28 mouse cellular contexts compared by ENCODE assay signal in the genomic region with DNA sequence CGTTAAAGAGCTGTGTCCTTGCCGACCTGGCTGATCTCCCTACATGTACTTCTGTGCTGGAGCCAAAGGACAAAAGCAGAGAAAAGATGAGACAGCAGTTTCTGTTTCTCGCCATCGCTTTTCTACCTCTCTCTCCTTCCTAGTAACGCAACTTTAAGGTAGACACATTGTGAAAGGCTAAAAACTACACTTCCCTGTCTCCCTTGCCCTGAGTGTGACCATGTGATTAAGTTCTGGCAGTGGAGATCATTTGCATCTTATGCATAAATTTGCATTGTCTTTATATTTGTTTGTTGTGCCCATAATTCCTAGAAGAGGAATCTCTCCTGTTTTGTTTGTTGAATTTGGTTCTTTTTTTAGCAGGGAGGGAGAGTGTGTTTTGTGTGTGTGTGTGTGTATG. TPM values are rescaled to one million over a fixed set of nuclear protein-coding genes. Genes with fewer than 3 reads are reported as not detected.
"Had no signal": no experiment of that assay in that cellular context is flagged by ENCODE, and none has a peak within 500 bp of the region (broad histone marks: within the 10 kb centered on the region; RNA-seq: fewer than 3 reads in every experiment).

No protein-coding gene starts in this region.

- ATAC-seq: liver, postnatal 0 days; lung, postnatal 0 days had no signal

- H3K9me3 ChIP-seq: limb, embryonic 10.5 days; limb, embryonic 13.5 days had no signal

- H3K27me3 ChIP-seq: limb, embryonic 13.5 days had no signal

- H3K4me3 ChIP-seq: layer of hippocampus, adult 2 months; limb, embryonic 10.5 days; limb, embryonic 13.5 days had no signal

- H3K9ac ChIP-seq: limb, embryonic 13.5 days; liver, embryonic 14.5 days; liver, postnatal 0 days; lung, embryonic 14.5 days had no signal

- H3K36me3 ChIP-seq: limb, embryonic 10.5 days; limb, embryonic 13.5 days had no signal

- DNase-seq: kidney, adult 11 months; kidney, postnatal 25 days; layer of hippocampus, adult 9-11 months; liver; liver, postnatal 0 days; lung, embryonic 14.5 days; midbrain, embryonic 14.5 days; thymus, adult 2 months; thymus, postnatal 14 days; thymus, postnatal 4 days had no signal

- H3K27ac ChIP-seq: kidney, postnatal 0 days; layer of hippocampus, adult 2 months; limb, embryonic 10.5 days; limb, embryonic 13.5 days; liver, embryonic 14.5 days; stomach, postnatal 0 days had no signal

RNA-seq across cellular contexts. Expression of gene Oasl1, which starts 7.2 kb away (rescaled TPM):
- total RNA-seq: layer of hippocampus, adult 2 months; layer of hippocampus, postnatal 25 days; left cerebral cortex, postnatal 10 days had no signal
- polyA plus RNA-seq: midbrain, embryonic 11.5 days had no signal

RNA-seq across cellular contexts. Expression of gene Hnf1a, which starts 55.0 kb away (rescaled TPM):
- total RNA-seq: layer of hippocampus, adult 2 months; layer of hippocampus, postnatal 25 days; left cerebral cortex, adult 18-20 months; left cerebral cortex, postnatal 10 days; megakaryocyte-erythroid progenitor cell, adult 5-6 weeks; midbrain, postnatal 0 days had no signal
- polyA plus RNA-seq: limb, embryonic 13.5 days; lung, embryonic 14.5 days; lung, postnatal 0 days; macrophage; midbrain, embryonic 11.5 days; midbrain, embryonic 14.5 days; neural tube, embryonic 11.5 days had no signal

RNA-seq across cellular contexts. Expression of gene Gm9936, which starts 57.4 kb away (rescaled TPM):
- total RNA-seq: megakaryocyte-erythroid progenitor cell, adult 5-6 weeks had no signal
- polyA plus RNA-seq: kidney, embryonic 14.5 days; kidney, postnatal 0 days; large intestine, adult 2 months; limb, embryonic 10.5 days; liver, embryonic 14.5 days; liver, postnatal 0 days; lung, embryonic 14.5 days; lung, postnatal 0 days; macrophage; small intestine, adult 2 months; thymus, adult 2 months had no signal
